Mouse (Mus musculus): ENCODE results near the gene Atxn2l. TPM values are rescaled to one million over a fixed set of nuclear protein-coding genes. Genes with fewer than 3 reads are reported as not detected.

Gene Atxn2l
- polyA plus RNA-seq, 1 experiment from 2014 or later: 52.4 TPM

DNA sequence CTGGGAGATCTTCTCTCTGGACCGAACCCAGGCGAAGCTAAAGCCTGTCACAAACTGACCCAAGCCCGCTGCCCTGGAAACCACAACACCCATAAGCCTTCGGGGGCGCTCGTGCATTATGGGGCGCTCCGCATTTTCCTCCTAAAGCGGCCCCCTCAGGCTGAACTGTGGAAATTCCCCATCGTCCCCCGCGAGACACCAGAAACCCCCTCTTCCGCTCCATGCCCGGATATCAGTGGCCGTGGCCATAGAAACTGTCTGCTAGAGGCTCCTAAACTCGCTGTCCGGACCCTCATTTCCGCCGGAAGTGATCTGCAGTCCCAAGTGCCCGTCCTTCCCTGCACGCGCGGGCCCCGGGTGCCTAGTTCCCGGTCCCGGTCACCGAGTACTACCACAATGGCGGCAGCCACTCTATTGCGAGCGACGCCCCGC is 16.2 kb downstream of the Atxn2l start, which contains the start of gene Tufm:
TSS of gene Tufm (plus strand) at position 310 of the 432 bp plus-strand sequence.
- Histone ChIP-seq H3K9me3 (replicated peaks) (no peaks in the 10 kb centered on the region), H3K36me3 (ENCODE audit: poor library complexity, severe bottlenecking) (peaks cover 29% of the 10 kb centered on the region), H3K9ac (peak within 1 kb of the TSS; percentile 80), H3K4me1 (peaks cover 20% of the 10 kb centered on the region), H3K27ac (peak within 1 kb of the TSS; percentile 21; the same call in 1 of the 2 replicates), H3K4me3 (peak within 1 kb of the TSS; percentile 71), H3K27me3 (no peaks in the 10 kb centered on the region), H3K4me2 (peak within 1 kb of the TSS; percentile 98)
- peak; percentile 95 for ATAC-seq
- under 1% methylated on average over 32 of the region's 32 CpGs for WGBS

- Histone ChIP-seq H3K9ac (peak overlapping the region; percentile 45), H3K4me3 (peak overlapping the region; percentile 30), H3K4me2 (peak overlapping the region; percentile 59), H3K36me3 (ENCODE audit: poor library complexity, severe bottlenecking) (no peaks in the 10 kb centered on the region), H3K27me3 (no peaks in the 10 kb centered on the region), H3K9me3 (replicated peaks) (no peaks in the 10 kb centered on the region), H3K27ac (no peak overlapping the region), H3K4me1 (peaks cover 9% of the 10 kb centered on the region)
- ATAC-seq: peak; percentile 26; the same call in 1 of the 2 replicates
- WGBS: under 1% methylated on average over 23 of the region's 23 CpGs
Observed at GRCm38 (mm10) chr7:126482392-126482871, 20.8 kb downstream of the Atxn2l start.

DNA sequence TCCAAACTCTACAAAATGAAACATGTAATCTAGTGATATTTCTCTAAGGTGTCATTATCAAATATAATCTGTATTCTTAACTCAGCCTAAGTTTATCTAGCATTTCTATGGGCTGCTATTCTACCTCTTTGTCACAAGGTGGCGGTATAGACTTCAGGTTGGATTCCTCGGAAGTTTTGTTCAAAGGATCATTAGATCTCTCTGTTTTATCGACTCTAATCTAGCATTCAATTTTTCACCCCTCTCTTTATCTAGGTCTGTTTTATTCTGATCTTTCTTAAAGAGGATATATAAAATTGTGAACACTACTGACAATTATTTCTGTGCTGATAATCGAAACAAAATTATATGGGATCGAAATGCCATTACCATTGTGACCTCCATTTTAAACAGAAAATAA is 21.5 kb downstream of the Atxn2l start:
- no peaks in the 10 kb centered on the region for H3K27me3 ChIP-seq
- 23% methylated on average over 5 of the region's 5 CpGs for WGBS
- no peak overlapping the region for H3K9ac ChIP-seq
- no peak overlapping the region for H3K27ac ChIP-seq
- peaks cover 8% of the 10 kb centered on the region for H3K4me1 ChIP-seq
- no peak overlapping the region for H3K4me2 ChIP-seq
- ATAC-seq: no peak
- no peaks in the 10 kb centered on the region for H3K36me3 ChIP-seq (ENCODE audit: poor library complexity, severe bottlenecking)
- no peaks in the 10 kb centered on the region for H3K9me3 ChIP-seq (replicated peaks)
- no peak overlapping the region for H3K4me3 ChIP-seq

DNA sequence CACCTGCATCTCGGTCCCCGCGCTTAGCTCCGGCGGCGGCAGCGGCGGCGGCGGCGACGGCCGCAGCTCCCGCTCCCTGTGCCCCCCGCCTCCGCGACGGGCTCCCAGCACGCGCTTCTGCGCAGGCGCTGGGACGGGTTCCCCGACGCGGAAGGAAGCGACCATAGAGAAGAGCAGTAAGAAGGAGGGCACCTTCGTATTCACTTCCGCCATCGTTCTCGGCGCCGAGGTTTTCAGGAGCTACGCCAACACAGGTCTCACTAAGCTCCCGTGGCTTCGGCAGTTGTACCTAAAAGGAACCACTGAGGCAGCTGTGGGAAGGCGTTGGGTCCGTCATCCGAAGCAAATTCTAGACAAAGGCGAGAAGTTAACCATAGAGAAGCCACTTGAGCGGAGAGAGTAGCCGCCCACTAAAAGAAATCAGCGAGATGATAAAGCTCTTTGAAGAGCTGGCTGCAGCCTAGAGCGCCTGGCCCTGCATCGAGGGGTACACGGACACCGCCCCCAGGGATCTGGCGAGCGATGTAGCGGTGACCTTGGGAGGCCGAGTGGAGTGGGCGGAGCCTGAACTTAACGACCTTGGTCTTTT is 28.1 kb downstream of the Atxn2l start, which contains the start of gene Sh2b1:
TSS of gene Sh2b1 (minus strand) at position 432 of the 589 bp plus-strand sequence.
- peaks cover 31% of the 10 kb centered on the region for H3K36me3 ChIP-seq (ENCODE audit: poor library complexity, severe bottlenecking)
- ATAC-seq: peak; percentile 94
- WGBS: under 1% methylated on average over 45 of the region's 53 CpGs
- H3K4me3 ChIP-seq: peak within 1 kb of the TSS; percentile 92
- no peaks in the 10 kb centered on the region for H3K27me3 ChIP-seq
- peaks cover 24% of the 10 kb centered on the region for H3K4me1 ChIP-seq
- H3K9ac ChIP-seq: peak within 1 kb of the TSS; percentile 97
- no peaks in the 10 kb centered on the region for H3K9me3 ChIP-seq (replicated peaks)
- peak within 1 kb of the TSS; percentile 96 for H3K4me2 ChIP-seq
- H3K27ac ChIP-seq: peak within 1 kb of the TSS; percentile 93

GRCm38 (mm10) chr7:126474486-126474955 is 28.7 kb downstream of the Atxn2l start:
- H3K27ac ChIP-seq: peak overlapping the region; percentile 93
- H3K36me3 ChIP-seq (ENCODE audit: poor library complexity, severe bottlenecking): peaks cover 37% of the 10 kb centered on the region
- H3K9ac ChIP-seq: peak overlapping the region; percentile 97
- under 1% methylated on average over 25 of the region's 27 CpGs for WGBS
- no peaks in the 10 kb centered on the region for H3K27me3 ChIP-seq
- H3K4me1 ChIP-seq: peaks cover 24% of the 10 kb centered on the region
- H3K9me3 ChIP-seq (replicated peaks): no peaks in the 10 kb centered on the region
- ATAC-seq: peak; percentile 65
- peak overlapping the region; percentile 92 for H3K4me3 ChIP-seq
- peak overlapping the region; percentile 96 for H3K4me2 ChIP-seq

DNA sequence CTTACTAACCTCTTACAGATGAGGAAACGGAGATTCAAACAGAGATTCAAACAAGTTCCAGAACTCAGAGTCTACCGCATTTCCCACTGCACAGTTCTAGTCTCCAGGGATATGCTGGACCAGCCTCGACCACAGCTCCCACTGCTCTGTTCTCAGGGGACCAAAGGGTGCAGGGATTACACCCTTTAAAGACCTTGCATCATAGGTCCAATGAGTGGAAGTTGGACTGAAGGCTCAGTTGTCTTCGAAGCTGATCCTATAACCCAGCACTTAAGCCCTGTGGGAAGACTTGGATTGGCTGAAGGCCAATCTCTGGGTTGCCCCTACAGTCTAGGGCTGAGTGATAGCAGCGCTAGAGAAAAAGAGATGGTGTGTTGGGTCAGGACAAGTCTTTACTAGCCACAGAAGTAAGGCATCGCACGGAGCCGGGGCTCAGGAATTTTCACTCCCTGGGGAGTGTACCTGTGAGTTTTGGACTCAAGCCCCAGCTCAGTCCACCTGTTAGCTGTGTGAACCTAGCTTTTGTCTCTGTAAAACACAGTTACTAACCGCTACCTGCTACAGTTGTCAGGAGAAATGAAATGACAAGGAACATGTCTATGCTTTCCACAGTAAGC is 29.7 kb downstream of the Atxn2l start:
- peak overlapping the region; percentile 97 for H3K9ac ChIP-seq
- 87% methylated on average over 9 of the region's 9 CpGs for WGBS
- H3K9me3 ChIP-seq (replicated peaks): no peaks in the 10 kb centered on the region
- H3K4me2 ChIP-seq: peak overlapping the region; percentile 96
- ATAC-seq: no peak
- no peaks in the 10 kb centered on the region for H3K27me3 ChIP-seq
- H3K4me1 ChIP-seq: peaks cover 24% of the 10 kb centered on the region
- H3K27ac ChIP-seq: no peak overlapping the region
- peaks cover 46% of the 10 kb centered on the region for H3K36me3 ChIP-seq (ENCODE audit: poor library complexity, severe bottlenecking)
- peak overlapping the region; percentile 92 for H3K4me3 ChIP-seq

- H3K9me3 ChIP-seq (replicated peaks): no peaks in the 10 kb centered on the region
- no peak overlapping the region for H3K4me3 ChIP-seq
- 92% methylated on average over 16 of the region's 16 CpGs for WGBS
- no peak overlapping the region for H3K4me2 ChIP-seq
- no peak overlapping the region for H3K27ac ChIP-seq
- no peak for ATAC-seq
- H3K36me3 ChIP-seq (ENCODE audit: poor library complexity, severe bottlenecking): peaks cover 55% of the 10 kb centered on the region
- H3K27me3 ChIP-seq: no peaks in the 10 kb centered on the region
- H3K9ac ChIP-seq: no peak overlapping the region
- peaks cover 24% of the 10 kb centered on the region for H3K4me1 ChIP-seq
Observed at GRCm38 (mm10) chr7:126472713-126473112, 30.5 kb downstream of the Atxn2l start.

GRCm38 (mm10) chr7:126472306-126472705 is 30.9 kb downstream of the Atxn2l start:
- Histone ChIP-seq H3K36me3 (ENCODE audit: poor library complexity, severe bottlenecking) (peaks cover 59% of the 10 kb centered on the region), H3K4me1 (peaks cover 24% of the 10 kb centered on the region), H3K27ac (no peak overlapping the region), H3K9ac (no peak overlapping the region), H3K9me3 (replicated peaks) (no peaks in the 10 kb centered on the region), H3K27me3 (no peaks in the 10 kb centered on the region), H3K4me3 (no peak overlapping the region), H3K4me2 (no peak overlapping the region)
- WGBS: 87% methylated on average over 13 of the region's 13 CpGs
- ATAC-seq: no peak

DNA sequence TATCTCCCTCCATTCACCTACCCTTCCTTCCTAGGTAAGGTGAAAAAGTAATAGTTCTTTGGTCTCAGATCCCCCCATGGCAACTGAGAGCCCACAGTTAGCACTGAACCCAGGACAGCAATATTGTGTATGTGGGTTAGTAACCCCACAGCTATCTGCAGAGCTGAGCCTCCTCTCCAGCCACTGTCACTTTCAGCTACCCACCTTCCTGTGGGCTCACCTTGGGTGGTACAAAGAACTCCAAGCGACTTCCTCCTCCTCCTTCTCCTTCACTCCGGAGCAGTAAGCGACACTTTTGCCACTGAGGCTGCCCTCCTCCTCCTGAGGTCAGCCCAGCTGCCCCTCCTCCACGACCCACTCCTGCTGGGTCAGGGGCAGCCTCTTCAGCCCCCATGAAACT is 31.4 kb downstream of the Atxn2l start:
- no peak overlapping the region for H3K4me3 ChIP-seq
- WGBS: 83% methylated on average over 4 of the region's 4 CpGs
- H3K27me3 ChIP-seq: no peaks in the 10 kb centered on the region
- H3K27ac ChIP-seq: no peak overlapping the region
- H3K36me3 ChIP-seq (ENCODE audit: poor library complexity, severe bottlenecking): peaks cover 63% of the 10 kb centered on the region
- H3K9me3 ChIP-seq (replicated peaks): no peaks in the 10 kb centered on the region
- peaks cover 24% of the 10 kb centered on the region for H3K4me1 ChIP-seq
- ATAC-seq: no peak
- H3K9ac ChIP-seq: 0 out of 2 replicates have a peak overlapping the region, but pooled peaks have one; percentile 8
- H3K4me2 ChIP-seq: no peak overlapping the region

GRCm38 (mm10) chr7:126471361-126471760 is 31.9 kb downstream of the Atxn2l start:
- no peaks in the 10 kb centered on the region for H3K27me3 ChIP-seq
- ATAC-seq: no peak

DNA sequence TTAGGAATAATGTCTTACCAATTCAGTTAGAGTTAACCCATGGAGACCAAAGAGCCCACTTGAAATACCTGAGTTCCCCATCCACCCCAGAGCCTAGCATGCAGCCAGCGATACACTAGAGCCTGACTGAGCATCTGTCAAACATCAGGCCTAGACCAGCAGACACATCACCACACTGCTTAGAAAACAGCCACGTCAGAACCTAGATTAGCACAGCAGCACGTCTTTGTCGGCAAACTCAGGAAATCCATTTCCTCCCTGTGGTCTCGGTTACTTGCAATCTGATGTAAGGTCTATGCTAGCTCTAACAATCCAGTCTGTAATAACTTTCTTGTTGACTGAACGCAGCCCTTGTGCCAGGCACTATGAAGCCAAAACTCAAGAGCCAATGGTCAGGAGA is 33.2 kb downstream of the Atxn2l start:
- no peak overlapping the region for H3K4me2 ChIP-seq
- whole genome bisulfite sequencing: 91% methylated on average over 6 of the region's 6 CpGs
- no peaks in the 10 kb centered on the region for H3K9me3 ChIP-seq (replicated peaks)
- no peak for ATAC-seq
- no peak overlapping the region for H3K27ac ChIP-seq
- H3K36me3 ChIP-seq (ENCODE audit: poor library complexity, severe bottlenecking): peaks cover 73% of the 10 kb centered on the region
- no peak overlapping the region for H3K4me3 ChIP-seq
- H3K27me3 ChIP-seq: no peaks in the 10 kb centered on the region
- peaks cover 18% of the 10 kb centered on the region for H3K4me1 ChIP-seq
- H3K9ac ChIP-seq: no peak overlapping the region

More at GRCm38 (mm10) chr7:126471361-126471760, 31.9 kb downstream of the Atxn2l start:
- H3K4me2 ChIP-seq: no peak overlapping the region
- peaks cover 68% of the 10 kb centered on the region for H3K36me3 ChIP-seq (ENCODE audit: poor library complexity, severe bottlenecking)
- no peak overlapping the region for H3K4me3 ChIP-seq
- no peak overlapping the region for H3K9ac ChIP-seq
- 93% methylated on average over 5 of the region's 5 CpGs for WGBS
- H3K4me1 ChIP-seq: peaks cover 24% of the 10 kb centered on the region
- no peaks in the 10 kb centered on the region for H3K9me3 ChIP-seq (replicated peaks)
- H3K27ac ChIP-seq: no peak overlapping the region

All from forebrain, embryonic 13.5 days (tissue).